Mouse (Mus musculus): ENCODE measurements at regions not wholly inside any gene's neighbourhood (a gene's known extent, or its start where the extent isn't known, plus 50 kb on each side); places are given as distances from the start of the nearest gene placed in this dataset.

DNA sequence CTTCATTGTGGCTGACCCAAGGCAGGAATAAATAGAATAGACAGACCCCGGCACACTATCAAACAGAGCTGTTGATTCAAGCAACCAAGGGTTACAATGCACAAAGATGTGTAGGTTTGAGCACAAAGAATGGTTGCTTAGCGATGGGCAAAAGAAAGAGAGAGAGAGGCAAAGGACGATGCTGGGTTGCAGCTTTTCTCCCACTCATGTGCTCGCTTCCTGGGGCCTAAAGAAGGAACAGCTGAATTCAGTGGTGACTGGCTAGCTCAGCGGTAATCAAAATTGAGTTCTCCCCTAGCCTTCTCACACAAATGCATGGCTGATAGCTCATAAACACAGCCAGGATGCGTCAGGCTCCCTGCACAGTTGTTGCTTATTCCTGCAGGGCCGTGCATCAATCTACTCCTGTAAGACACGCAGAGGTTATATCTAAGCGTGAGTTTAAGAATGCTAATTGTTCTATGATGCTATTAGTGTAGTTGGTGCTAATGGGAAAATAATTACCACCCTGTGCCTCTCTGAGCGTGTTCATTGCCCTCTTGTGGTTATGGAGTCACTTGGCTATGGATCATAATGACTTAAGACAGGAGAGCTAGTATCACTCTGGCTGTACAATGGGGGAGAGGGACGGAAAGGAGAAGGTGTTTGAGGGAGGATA lies 216.2 kb upstream of the Serp2 start:
- H3K4me3 ChIP-seq (ENCODE audit: insufficient read depth, low read length): no peak overlapping the region
- TF ChIP-seq CTCF (IDR thresholded peaks at IDR 0.05; ENCODE audit: extremely low read depth, insufficient read depth, low read length): no peak; the same call in 1 of the 2 replicates
- TF ChIP-seq POLR2A (IDR thresholded peaks at IDR 0.05; ENCODE audit: extremely low read depth, insufficient read depth, low read length): no peak
- 0 out of 2 replicates have a peak overlapping the region, but pooled peaks have one; percentile 16 for H3K27ac ChIP-seq (ENCODE audit: insufficient read depth, low read length)
- H3K4me1 ChIP-seq (ENCODE audit: control insufficient read depth, insufficient read depth, low read length): peaks cover 17% of the 10 kb centered on the region

DNA sequence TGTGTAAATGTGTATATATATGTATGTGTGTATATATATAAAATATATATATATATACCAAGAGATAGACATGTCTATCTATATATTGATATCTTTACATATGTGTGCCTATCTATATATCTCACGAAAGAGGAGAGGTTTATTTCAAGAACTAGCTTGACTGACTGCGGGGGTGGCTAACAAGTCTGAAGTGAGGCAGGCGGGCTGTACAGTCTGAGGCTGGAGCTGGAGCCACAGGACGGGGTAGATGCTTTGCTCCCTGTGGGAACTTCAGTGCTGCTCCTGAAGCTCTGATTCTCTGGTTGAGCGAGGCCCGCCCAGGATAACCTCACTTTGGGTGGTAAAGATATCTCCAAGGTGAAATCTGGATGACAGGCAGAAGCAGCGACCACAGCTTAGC lies 213.4 kb upstream of the Serp2 start:
- peaks cover 21% of the 10 kb centered on the region; the same call in 1 of the 2 replicates for H3K4me1 ChIP-seq (ENCODE audit: control insufficient read depth, insufficient read depth, low read length)
- H3K27ac ChIP-seq (ENCODE audit: insufficient read depth, low read length): no peak overlapping the region
- no peak for TF ChIP-seq CTCF (IDR thresholded peaks at IDR 0.05; ENCODE audit: extremely low read depth, insufficient read depth, low read length)
- TF ChIP-seq POLR2A (IDR thresholded peaks at IDR 0.05; ENCODE audit: extremely low read depth, insufficient read depth, low read length): no peak
- no peak overlapping the region for H3K4me3 ChIP-seq (ENCODE audit: insufficient read depth, low read length)

DNA sequence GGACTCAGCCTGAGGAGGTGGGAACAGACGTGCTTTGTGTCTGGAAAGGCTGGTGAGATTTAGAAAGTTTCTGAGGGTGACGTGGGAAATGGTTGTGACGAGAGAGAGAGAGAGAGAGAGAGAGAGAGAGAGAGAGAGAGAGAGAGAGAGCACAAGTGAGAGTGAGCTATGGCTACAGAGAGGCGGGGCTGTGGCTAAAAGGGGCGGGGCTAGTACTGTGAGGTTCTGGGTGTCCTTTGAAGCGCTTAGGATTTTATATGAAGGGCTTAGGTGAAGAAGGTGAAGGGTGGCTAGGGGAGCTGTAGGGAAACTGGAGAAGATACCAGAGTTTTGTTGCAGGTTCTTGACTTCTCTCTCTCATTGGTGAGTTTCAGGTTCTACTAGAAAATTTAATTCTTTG lies 210.6 kb upstream of the Serp2 start:
- H3K4me1 ChIP-seq (ENCODE audit: control insufficient read depth, insufficient read depth, low read length): peaks cover 18% of the 10 kb centered on the region
- H3K27ac ChIP-seq (ENCODE audit: insufficient read depth, low read length): no peak overlapping the region
- TF ChIP-seq POLR2A (IDR thresholded peaks at IDR 0.05; ENCODE audit: extremely low read depth, insufficient read depth, low read length) (no peak), CTCF (IDR thresholded peaks at IDR 0.05; ENCODE audit: extremely low read depth, insufficient read depth, low read length) (no peak)
- no peak overlapping the region for H3K4me3 ChIP-seq (ENCODE audit: insufficient read depth, low read length)

- no peak overlapping the region for H3K4me3 ChIP-seq (ENCODE audit: insufficient read depth, low read length)
- no peak overlapping the region for H3K27ac ChIP-seq (ENCODE audit: insufficient read depth, low read length)
- peaks cover 14% of the 10 kb centered on the region for H3K4me1 ChIP-seq (ENCODE audit: control insufficient read depth, insufficient read depth, low read length)
- TF ChIP-seq POLR2A (IDR thresholded peaks at IDR 0.05; ENCODE audit: extremely low read depth, insufficient read depth, low read length) (no peak), CTCF (IDR thresholded peaks at IDR 0.05; ENCODE audit: extremely low read depth, insufficient read depth, low read length) (no peak)
Observed at GRCm38 (mm10) chr14:76766186-76766713, 209.6 kb upstream of the Serp2 start.

- H3K27ac ChIP-seq (ENCODE audit: insufficient read depth, low read length): peak overlapping the region; percentile 78
- TF ChIP-seq POLR2A (IDR thresholded peaks at IDR 0.05; ENCODE audit: extremely low read depth, insufficient read depth, low read length) (no peak), CTCF (IDR thresholded peaks at IDR 0.05; ENCODE audit: extremely low read depth, insufficient read depth, low read length) (no peak)
- H3K4me1 ChIP-seq (ENCODE audit: control insufficient read depth, insufficient read depth, low read length): peaks cover 12% of the 10 kb centered on the region
- H3K4me3 ChIP-seq (ENCODE audit: insufficient read depth, low read length): no peak overlapping the region
Observed at GRCm38 (mm10) chr14:76765094-76765504, 208.4 kb upstream of the Serp2 start.

GRCm38 (mm10) chr14:76764390-76764796 lies 207.7 kb upstream of the Serp2 start:
- no peak overlapping the region for H3K4me3 ChIP-seq (ENCODE audit: insufficient read depth, low read length)
- 0 out of 2 replicates have a peak overlapping the region, but pooled peaks have one; percentile 76 for H3K27ac ChIP-seq (ENCODE audit: insufficient read depth, low read length)
- peaks cover 14% of the 10 kb centered on the region for H3K4me1 ChIP-seq (ENCODE audit: control insufficient read depth, insufficient read depth, low read length)
- TF ChIP-seq CTCF (IDR thresholded peaks at IDR 0.05; ENCODE audit: extremely low read depth, insufficient read depth, low read length) (no peak), POLR2A (IDR thresholded peaks at IDR 0.05; ENCODE audit: extremely low read depth, insufficient read depth, low read length) (0 out of 2 replicates have a peak, but pooled peaks have one; percentile 33)

- TF ChIP-seq POLR2A (IDR thresholded peaks at IDR 0.05; ENCODE audit: extremely low read depth, insufficient read depth, low read length): no peak
- TF ChIP-seq CTCF (IDR thresholded peaks at IDR 0.05; ENCODE audit: extremely low read depth, insufficient read depth, low read length): no peak
- Histone ChIP-seq H3K4me1 (ENCODE audit: control insufficient read depth, insufficient read depth, low read length) (peaks cover 14% of the 10 kb centered on the region), H3K4me3 (ENCODE audit: insufficient read depth, low read length) (no peak overlapping the region), H3K27ac (ENCODE audit: insufficient read depth, low read length) (peak overlapping the region; percentile 76)
Observed at GRCm38 (mm10) chr14:76763539-76763938, 206.8 kb upstream of the Serp2 start.

- Histone ChIP-seq H3K4me1 (ENCODE audit: control insufficient read depth, insufficient read depth, low read length) (peaks cover 12% of the 10 kb centered on the region), H3K4me3 (ENCODE audit: insufficient read depth, low read length) (no peak overlapping the region), H3K27ac (ENCODE audit: insufficient read depth, low read length) (0 out of 2 replicates have a peak overlapping the region, but pooled peaks have one; percentile 38)
- TF ChIP-seq CTCF (IDR thresholded peaks at IDR 0.05; ENCODE audit: extremely low read depth, insufficient read depth, low read length): no peak
- no peak for TF ChIP-seq POLR2A (IDR thresholded peaks at IDR 0.05; ENCODE audit: extremely low read depth, insufficient read depth, low read length)
Observed at GRCm38 (mm10) chr14:76762777-76763176, 206.1 kb upstream of the Serp2 start.

DNA sequence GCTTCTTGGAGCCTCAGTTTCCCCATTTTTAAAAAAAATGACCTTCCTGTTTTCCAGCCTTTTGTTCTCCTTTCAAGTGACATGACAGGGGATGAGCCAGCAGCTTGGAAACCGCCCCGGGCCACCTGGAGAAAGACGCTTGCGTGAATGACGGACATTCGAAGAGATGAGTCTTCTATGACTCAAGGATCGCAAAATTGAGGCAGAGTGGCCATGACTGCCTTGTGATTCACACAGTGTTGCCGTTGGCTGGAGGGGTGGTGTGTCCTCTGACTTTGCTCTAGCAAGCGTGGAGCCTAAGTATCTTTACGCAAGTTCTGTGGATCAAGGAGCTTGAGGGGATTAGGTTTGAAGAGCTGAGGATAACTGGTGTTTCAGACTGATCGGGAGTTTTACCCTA lies 205.0 kb upstream of the Serp2 start:
- Histone ChIP-seq H3K4me1 (ENCODE audit: control insufficient read depth, insufficient read depth, low read length) (peaks cover 12% of the 10 kb centered on the region), H3K4me3 (ENCODE audit: insufficient read depth, low read length) (no peak overlapping the region), H3K27ac (ENCODE audit: insufficient read depth, low read length) (no peak overlapping the region)
- no peak for TF ChIP-seq POLR2A (IDR thresholded peaks at IDR 0.05; ENCODE audit: extremely low read depth, insufficient read depth, low read length)
- no peak for TF ChIP-seq CTCF (IDR thresholded peaks at IDR 0.05; ENCODE audit: extremely low read depth, insufficient read depth, low read length)

GRCm38 (mm10) chr14:76761274-76761673 lies 204.6 kb upstream of the Serp2 start:
- TF ChIP-seq POLR2A (IDR thresholded peaks at IDR 0.05; ENCODE audit: extremely low read depth, insufficient read depth, low read length): no peak
- TF ChIP-seq CTCF (IDR thresholded peaks at IDR 0.05; ENCODE audit: extremely low read depth, insufficient read depth, low read length): no peak
- peak overlapping the region; percentile 66 for H3K27ac ChIP-seq (ENCODE audit: insufficient read depth, low read length)
- H3K4me3 ChIP-seq (ENCODE audit: insufficient read depth, low read length): no peak overlapping the region
- H3K4me1 ChIP-seq (ENCODE audit: control insufficient read depth, insufficient read depth, low read length): peaks cover 10% of the 10 kb centered on the region
